ENCODE assay signal across 49 mouse cellular contexts in the genomic region with DNA sequence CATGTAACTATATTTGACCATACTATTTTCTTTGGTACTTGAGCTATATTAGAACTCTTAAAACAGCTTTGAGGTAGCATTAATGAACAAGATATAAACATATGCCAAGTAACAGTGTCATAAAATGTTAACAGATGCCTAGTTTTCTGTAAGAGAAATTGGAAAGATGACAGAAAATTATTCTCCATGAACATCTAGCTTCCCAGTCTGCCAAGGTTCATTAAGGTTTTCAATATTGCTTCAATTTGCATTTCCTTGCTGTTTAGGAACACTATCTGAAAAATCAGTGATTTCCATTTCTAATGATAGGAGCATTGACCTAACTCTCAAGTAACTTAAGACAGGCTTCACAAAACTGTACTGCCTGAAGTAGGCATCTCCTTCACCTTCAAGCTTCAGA. TPM values are rescaled to one million over a fixed set of nuclear protein-coding genes. Genes with fewer than 3 reads are reported as not detected.
"Had no signal": no experiment of that assay in that cellular context is flagged by ENCODE, and none has a peak within 500 bp of the region (broad histone marks: within the 10 kb centered on the region; RNA-seq: fewer than 3 reads in every experiment).

No protein-coding gene starts in this region.

- DNase-seq: heart, postnatal 10 days; heart, postnatal 14 days; heart, postnatal 36 days; heart, postnatal 4 days; kidney, adult 11 months; kidney, adult 18-20 months; kidney, adult 2 months; kidney, adult 8-10 months; kidney, adult 9 months; kidney, postnatal 10 days; kidney, postnatal 14 days; kidney, postnatal 25 days; kidney, postnatal 36 days; kidney, postnatal 4 days; layer of hippocampus, adult 9-11 months; layer of hippocampus, postnatal 36 days had no signal

- H3K9ac ChIP-seq: heart, embryonic 12.5 days; heart, embryonic 13.5 days; heart, embryonic 15.5 days; hindbrain, embryonic 12.5 days; hindbrain, embryonic 13.5 days; hindbrain, embryonic 14.5 days; hindbrain, embryonic 15.5 days; intestine, embryonic 15.5 days; kidney, embryonic 15.5 days had no signal

- ATAC-seq: hindbrain, embryonic 16.5 days; hindbrain, postnatal 0 days; inflammation-experienced regulatory T-cells, adult 6 months; intestine, embryonic 15.5 days; intestine, embryonic 16.5 days; intestine, postnatal 0 days had no signal

- H3K27me3 ChIP-seq: heart, embryonic 12.5 days; heart, embryonic 13.5 days; heart, embryonic 15.5 days; hindbrain, embryonic 12.5 days; hindbrain, embryonic 13.5 days; hindbrain, embryonic 15.5 days; intestine, embryonic 15.5 days; kidney, embryonic 15.5 days had no signal

- H3K4me3 ChIP-seq: heart, embryonic 12.5 days; heart, embryonic 13.5 days; heart, embryonic 15.5 days; hindbrain, embryonic 10.5 days; hindbrain, embryonic 12.5 days; hindbrain, embryonic 13.5 days; hindbrain, embryonic 15.5 days; intestine, embryonic 15.5 days; kidney, embryonic 15.5 days; layer of hippocampus, adult 2 months had no signal

- H3K4me1 ChIP-seq: heart, embryonic 12.5 days; heart, embryonic 13.5 days; heart, embryonic 15.5 days; hindbrain, embryonic 10.5 days; hindbrain, embryonic 12.5 days; hindbrain, embryonic 13.5 days; hindbrain, embryonic 15.5 days; intestine, embryonic 15.5 days; kidney, embryonic 15.5 days had no signal

- H3K27ac ChIP-seq: heart, embryonic 13.5 days; heart, embryonic 15.5 days; hindbrain, embryonic 10.5 days; hindbrain, embryonic 12.5 days; hindbrain, embryonic 13.5 days; hindbrain, embryonic 14.5 days; hindbrain, embryonic 15.5 days; hindbrain, postnatal 0 days; intestine, embryonic 15.5 days; kidney, embryonic 15.5 days; kidney, postnatal 0 days; layer of hippocampus, adult 2 months had no signal

- H3K4me2 ChIP-seq: heart, embryonic 11.5 days; heart, embryonic 12.5 days; heart, embryonic 13.5 days; heart, embryonic 15.5 days; hindbrain, embryonic 12.5 days; hindbrain, embryonic 13.5 days; hindbrain, embryonic 14.5 days; hindbrain, embryonic 15.5 days; intestine, embryonic 15.5 days; kidney, embryonic 15.5 days had no signal

- H3K9me3 ChIP-seq: heart, embryonic 12.5 days; heart, embryonic 13.5 days; heart, embryonic 15.5 days; hindbrain, embryonic 10.5 days; hindbrain, embryonic 12.5 days; hindbrain, embryonic 13.5 days; hindbrain, embryonic 15.5 days; intestine, embryonic 15.5 days; kidney, embryonic 15.5 days had no signal

RNA-seq across cellular contexts. Expression of gene 1700016C15Rik, which starts 39.3 kb away (rescaled TPM):
- total RNA-seq: heart, postnatal 10 days; heart, postnatal 14 days; heart, postnatal 25 days; heart, postnatal 36 days; heart, postnatal 4 days; hematopoietic stem cell, adult 5-6 weeks; hindbrain, postnatal 0 days; layer of hippocampus, adult 18-20 months; layer of hippocampus, adult 2 months; layer of hippocampus, adult 8-10 months; layer of hippocampus, postnatal 10 days; layer of hippocampus, postnatal 14 days; layer of hippocampus, postnatal 25 days; layer of hippocampus, postnatal 36 days; left cerebral cortex, adult 18-20 months; left cerebral cortex, adult 8-10 months had no signal
- polyA plus RNA-seq: heart, embryonic 11.5 days; heart, embryonic 12.5 days; heart, embryonic 13.5 days; heart, embryonic 14.5 days; heart, embryonic 15.5 days; heart, embryonic 16.5 days; heart, postnatal 0 days; hindbrain, embryonic 10.5 days; hindbrain, embryonic 11.5 days; hindbrain, embryonic 12.5 days; hindbrain, embryonic 14.5 days; hindbrain, embryonic 16.5 days; hindbrain, postnatal 0 days; intestine, embryonic 14.5 days; intestine, embryonic 16.5 days; kidney, embryonic 14.5 days had no signal
